ENCODE assay signal across 8 mouse cellular contexts in genomic region chrX:56609285-56609622, GRCm38 (mm10). TPM values are rescaled to one million over a fixed set of nuclear protein-coding genes. Genes with fewer than 3 reads are reported as not detected.
DNase-seq lines count a peak whose midpoint lies in the region; ATAC-seq and TF ChIP-seq lines count a peak whose summit lies in the region.

No protein-coding gene starts in this region.

- no peaks in the 10 kb centered on the region for H3K27me3 ChIP-seq in kidney, embryonic 16.5 days (ENCODE audit: insufficient read depth, low read length)
- no peaks in the 10 kb centered on the region for H3K27me3 ChIP-seq in intestine, embryonic 14.5 days (replicated peaks; ENCODE audit: control insufficient read depth, insufficient read depth, low read length)
- H3K27me3 ChIP-seq in midbrain, postnatal 0 days (ENCODE audit: insufficient read depth, low read length) = no peaks in the 10 kb centered on the region

- H3K4me2 ChIP-seq in kidney, embryonic 16.5 days (replicated peaks; ENCODE audit: low read depth, low read length) = peak overlapping the region; percentile 49
- peak overlapping the region; percentile 46 for H3K4me2 ChIP-seq in intestine, embryonic 14.5 days (ENCODE audit: low read length)
- peak overlapping the region; percentile 48 for H3K4me2 ChIP-seq in midbrain, postnatal 0 days (ENCODE audit: low read depth, low read length, poor library complexity, severe bottlenecking)

- no peak for TF ChIP-seq CTCF in cortical plate, adult 2 months (IDR thresholded peaks at IDR 0.05; ENCODE audit: extremely low read depth, insufficient read depth, low read length)
- TF ChIP-seq CTCF in midbrain, postnatal 0 days (IDR thresholded peaks at IDR 0.05) = no peak

- peak overlapping the region; percentile 63 for H3K9ac ChIP-seq in kidney, embryonic 16.5 days (replicated peaks; ENCODE audit: low read length)
- peak overlapping the region; percentile 48; the same call in 1 of the 2 replicates for H3K9ac ChIP-seq in intestine, embryonic 14.5 days (ENCODE audit: low read length)
- H3K9ac ChIP-seq in midbrain, postnatal 0 days (replicated peaks; ENCODE audit: low read length, poor library complexity, severe bottlenecking) = peak overlapping the region; percentile 57

- no peak for TF ChIP-seq POLR2A in cortical plate, adult 2 months (IDR thresholded peaks at IDR 0.05; ENCODE audit: extremely low read depth, insufficient read depth, low read length)

- DNase-seq in kidney, postnatal 14 days = no peak
- DNase-seq in intestine, embryonic 14.5 days (ENCODE audit: low spot score) = no peak
- no peak for DNase-seq in midbrain, postnatal 0 days (ENCODE audit: low spot score)
- no peak for DNase-seq in ovary, postnatal 14 days (ENCODE audit: low spot score)
- no peak for DNase-seq in right cerebral cortex, adult 2 months (ENCODE audit: low spot score in 2 of 2)
- no peak for DNase-seq in kidney, postnatal 10 days

- H3K4me1 ChIP-seq in kidney, embryonic 16.5 days (ENCODE audit: insufficient read depth, low read length) = no peaks in the 10 kb centered on the region; the same call in 1 of the 2 replicates
- no peaks in the 10 kb centered on the region for H3K4me1 ChIP-seq in cortical plate, adult 2 months (ENCODE audit: control insufficient read depth, insufficient read depth, low read length)
- peaks cover 3% of the 10 kb centered on the region; the same call in 1 of the 2 replicates for H3K4me1 ChIP-seq in intestine, embryonic 14.5 days (replicated peaks; ENCODE audit: control insufficient read depth, insufficient read depth, low read length)
- H3K4me1 ChIP-seq in midbrain, postnatal 0 days (ENCODE audit: insufficient read depth, low read length) = no peaks in the 10 kb centered on the region

- 26% methylated on average over 7 of the region's 7 CpGs for WGBS in kidney, embryonic 16.5 days
- 28% methylated on average over 7 of the region's 7 CpGs for WGBS in intestine, embryonic 14.5 days
- WGBS in midbrain, postnatal 0 days = 25% methylated on average over 7 of the region's 7 CpGs

- no peak overlapping the region for H3K27ac ChIP-seq in kidney, embryonic 16.5 days (ENCODE audit: low read length)
- no peak overlapping the region for H3K27ac ChIP-seq in cortical plate, adult 2 months (ENCODE audit: insufficient read depth, low read length)
- no peak overlapping the region for H3K27ac ChIP-seq in intestine, embryonic 14.5 days (ENCODE audit: low read depth)
- H3K27ac ChIP-seq in midbrain, postnatal 0 days (ENCODE audit: low read depth, low read length) = no peak overlapping the region

- 0 out of 2 replicates have a peak, but pooled peaks have one; percentile 31 for ATAC-seq in kidney, embryonic 16.5 days (ENCODE audit: low FRiP score, low TSS enrichment)
- ATAC-seq in intestine, embryonic 14.5 days (replicated peaks; ENCODE audit: low FRiP score, low TSS enrichment, low read depth) = peak; percentile 17; the same call in 1 of the 2 replicates
- 0 out of 2 replicates have a peak, but pooled peaks have one; percentile 18 for ATAC-seq in midbrain, postnatal 0 days (ENCODE audit: low FRiP score)

- H3K4me3 ChIP-seq in kidney, embryonic 16.5 days (ENCODE audit: low read length) = peak overlapping the region; percentile 64
- H3K4me3 ChIP-seq in cortical plate, adult 2 months (ENCODE audit: insufficient read depth, low read length) = peak overlapping the region; percentile 99
- peak overlapping the region; percentile 55 for H3K4me3 ChIP-seq in intestine, embryonic 14.5 days (ENCODE audit: low read depth, low read length)
- peak overlapping the region; percentile 55 for H3K4me3 ChIP-seq in midbrain, postnatal 0 days (ENCODE audit: low read depth, low read length)

- no peaks in the 10 kb centered on the region for H3K36me3 ChIP-seq in kidney, embryonic 16.5 days (ENCODE audit: insufficient read depth, low read length)
- H3K36me3 ChIP-seq in intestine, embryonic 14.5 days (ENCODE audit: control insufficient read depth, insufficient read depth, low read length) = no peaks in the 10 kb centered on the region
- no peaks in the 10 kb centered on the region for H3K36me3 ChIP-seq in midbrain, postnatal 0 days (ENCODE audit: insufficient read depth, low read length)

- H3K9me3 ChIP-seq in kidney, embryonic 16.5 days (ENCODE audit: low read length) = no peaks in the 10 kb centered on the region
- no peaks in the 10 kb centered on the region for H3K9me3 ChIP-seq in intestine, embryonic 14.5 days (ENCODE audit: control insufficient read depth, low read length)
- no peaks in the 10 kb centered on the region for H3K9me3 ChIP-seq in midbrain, postnatal 0 days (ENCODE audit: low read length)

RNA-seq across cellular contexts. Expression of gene Slc9a6, which starts 0.3 kb away (rescaled TPM):
- 13.1 and 13.5 TPM in 2 replicates for polyA plus RNA-seq in kidney, embryonic 16.5 days (2015; fragmentation: Nextera tagmentation; extraction: Ambion mirVana)
- polyA plus RNA-seq in cortical plate, adult 2 months (2012; rRNA removed) = 76.9 and 78.0 TPM in 2 replicates
- polyA plus RNA-seq in intestine, embryonic 14.5 days (2014; fragmentation: Nextera tagmentation; extraction: Ambion mirVana) = 8.5 and 9.5 TPM in 2 replicates
- total RNA-seq in midbrain, postnatal 0 days (2014; rRNA removed) = 111 and 138 TPM in 2 replicates
- polyA plus RNA-seq in midbrain, postnatal 0 days (2015; fragmentation: Nextera tagmentation; extraction: Ambion mirVana) = 67.7 and 70.1 TPM in 2 replicates

RNA-seq across cellular contexts. Expression of gene Mmgt1, which starts 11.4 kb away (rescaled TPM):
- polyA plus RNA-seq in kidney, embryonic 16.5 days (2015; fragmentation: Nextera tagmentation; extraction: Ambion mirVana) = 28.7 and 32.5 TPM in 2 replicates
- 21.1 and 22.5 TPM in 2 replicates for polyA plus RNA-seq in cortical plate, adult 2 months (2012; rRNA removed)
- 25.4 and 26.6 TPM in 2 replicates for polyA plus RNA-seq in intestine, embryonic 14.5 days (2014; fragmentation: Nextera tagmentation; extraction: Ambion mirVana)
- 74.2 and 85.1 TPM in 2 replicates for total RNA-seq in midbrain, postnatal 0 days (2014; rRNA removed)
- polyA plus RNA-seq in midbrain, postnatal 0 days (2015; fragmentation: Nextera tagmentation; extraction: Ambion mirVana) = 43.2 and 44.0 TPM in 2 replicates

RNA-seq across cellular contexts. Expression of gene Gm648, which starts 59.8 kb away (rescaled TPM):
- not detected in 2 replicates for polyA plus RNA-seq in kidney, embryonic 16.5 days (2015; fragmentation: Nextera tagmentation; extraction: Ambion mirVana)
- not detected in 2 replicates for polyA plus RNA-seq in cortical plate, adult 2 months (2012; rRNA removed)
- 0.35 TPM in 1 of 2 replicates, not detected in the other for polyA plus RNA-seq in intestine, embryonic 14.5 days (2014; fragmentation: Nextera tagmentation; extraction: Ambion mirVana)
- not detected in 2 replicates for total RNA-seq in midbrain, postnatal 0 days (2014; rRNA removed)
- polyA plus RNA-seq in midbrain, postnatal 0 days (2015; fragmentation: Nextera tagmentation; extraction: Ambion mirVana) = 0.15 TPM in 1 of 2 replicates, not detected in the other
